Mouse (Mus musculus): ENCODE data around the gene D6Ertd527e.

D6Ertd527e gene

GRCm38 (mm10) chr6:87151427-87151826 is 46.9 kb downstream of the D6Ertd527e start:
- no peak for DNase-seq (ENCODE audit: inconsistent ontology term)

GRCm38 (mm10) chr6:87152461-87153230 is 48.1 kb downstream of the D6Ertd527e start:
- no peak for DNase-seq (ENCODE audit: inconsistent ontology term)

- DNase-seq (ENCODE audit: inconsistent ontology term) = no peak
These were observed 48.7 kb downstream of the D6Ertd527e start for GRCm38 (mm10) chr6:87153231-87153580.

GRCm38 (mm10) chr6:87153836-87154235 is 49.3 kb downstream of the D6Ertd527e start:
- no peak for DNase-seq (ENCODE audit: inconsistent ontology term)

GRCm38 (mm10) chr6:87158062-87158623 is 53.6 kb downstream of the D6Ertd527e start:
- DNase-seq (ENCODE audit: inconsistent ontology term) = no peak

GRCm38 (mm10) chr6:87160196-87160595 is 55.6 kb downstream of the D6Ertd527e start:
- no peak for DNase-seq (ENCODE audit: inconsistent ontology term)

- peak; percentile 30 for DNase-seq (ENCODE audit: inconsistent ontology term)
These were observed 57.1 kb downstream of the D6Ertd527e start for GRCm38 (mm10) chr6:87161391-87162263.

All from Muller cell, postnatal 12 days (primary cell).